Mouse (Mus musculus) left cerebral cortex, adult 18-20 months (tissue): ENCODE results near the gene Gm17019. TPM values are rescaled to one million over a fixed set of nuclear protein-coding genes. Genes with fewer than 3 reads are reported as not detected.
"Not testable (repeated sequence)": the region's sequence is repeated elsewhere in the genome, so short reads cannot be mapped to it uniquely, and the experiment has no call there.

Experiments
- DNase-seq, 2 experiments: peaks; one replicate each; pipeline ENCODE4 v3.0.0; 2021 to 2022; ENCODE audit warnings: low spot score in 2 of 2, mixed read lengths in 1 of 2
- long read RNA-seq, 2 experiments: library from polyadenylated mRNA; stranded (forward); transcript quantifications; one replicate each; pipeline ENCODE4 v2.0.0; 2021
- total RNA-seq, 2 experiments: library from RNA; stranded (reverse); gene quantifications; 2 replicates each; pipeline ENCODE4 v1.2.3; 2021

Gene Gm17019
- not detected for total RNA-seq
- long read RNA-seq, experiment 1 = 0 reads
- long read RNA-seq, experiment 2 = 0 reads

GRCm38 (mm10) chr5:15032898-15033297, at the start of gene Gm17019:
Gene Gm17019, minus strand, starts transcription at chr5:15032998.
- DNase-seq = not testable (repeated sequence)

GRCm38 (mm10) chr5:15062385-15062715, 29.6 kb upstream of the Gm17019 start:
- DNase-seq = not testable (repeated sequence)

- not testable (repeated sequence) for DNase-seq
Measured at GRCm38 (mm10) chr5:15061638-15062384, 29.0 kb upstream of the Gm17019 start.

- DNase-seq = not testable (repeated sequence)
Measured at GRCm38 (mm10) chr5:15054151-15055025, 21.6 kb upstream of the Gm17019 start.

GRCm38 (mm10) chr5:15053606-15053962, 20.8 kb upstream of the Gm17019 start:
- not testable (repeated sequence) for DNase-seq

- DNase-seq = not testable (repeated sequence)
Measured at GRCm38 (mm10) chr5:15052945-15053605, 20.3 kb upstream of the Gm17019 start.

- DNase-seq = not testable (repeated sequence)
Measured at GRCm38 (mm10) chr5:15050807-15051206, 18.0 kb upstream of the Gm17019 start.

- DNase-seq = not testable (repeated sequence)
Measured at GRCm38 (mm10) chr5:15044830-15045767, 12.3 kb upstream of the Gm17019 start.

GRCm38 (mm10) chr5:15040784-15041183, 8.0 kb upstream of the Gm17019 start:
- not testable (repeated sequence) for DNase-seq

GRCm38 (mm10) chr5:15039984-15040383, 7.2 kb upstream of the Gm17019 start:
- DNase-seq = not testable (repeated sequence)

- not testable (repeated sequence) for DNase-seq
Measured at GRCm38 (mm10) chr5:15024316-15024715, 8.5 kb downstream of the Gm17019 start.

- DNase-seq = not testable (repeated sequence)
Measured at GRCm38 (mm10) chr5:15020067-15020466, 12.7 kb downstream of the Gm17019 start.

GRCm38 (mm10) chr5:15010639-15011582, 21.9 kb downstream of the Gm17019 start:
- not testable (repeated sequence) for DNase-seq

GRCm38 (mm10) chr5:15006907-15007306, 25.9 kb downstream of the Gm17019 start:
- not testable (repeated sequence) for DNase-seq

- not testable (repeated sequence) for DNase-seq
Measured at GRCm38 (mm10) chr5:15006288-15006687, 26.5 kb downstream of the Gm17019 start.

GRCm38 (mm10) chr5:15005584-15005983, 27.2 kb downstream of the Gm17019 start:
- not testable (repeated sequence) for DNase-seq

GRCm38 (mm10) chr5:15004569-15005562, 27.9 kb downstream of the Gm17019 start:
- DNase-seq = not testable (repeated sequence)

GRCm38 (mm10) chr5:14998077-14998476, 34.7 kb downstream of the Gm17019 start:
- DNase-seq = not testable (repeated sequence)
